Mouse (Mus musculus) naive thymus-derived CD4-positive, alpha-beta T cell, adult 2 months (primary cell): ENCODE data around the gene Capn15.
A peak's percentile ranks its signal among the peaks of the same experiment; 100 is the strongest.

Source experiments
- DNase-seq: peaks from one replicate; pipeline ENCODE4 v3.0.0-alpha.2; 2011; ENCODE audit warnings: low read depth

The Capn15 gene

DNA sequence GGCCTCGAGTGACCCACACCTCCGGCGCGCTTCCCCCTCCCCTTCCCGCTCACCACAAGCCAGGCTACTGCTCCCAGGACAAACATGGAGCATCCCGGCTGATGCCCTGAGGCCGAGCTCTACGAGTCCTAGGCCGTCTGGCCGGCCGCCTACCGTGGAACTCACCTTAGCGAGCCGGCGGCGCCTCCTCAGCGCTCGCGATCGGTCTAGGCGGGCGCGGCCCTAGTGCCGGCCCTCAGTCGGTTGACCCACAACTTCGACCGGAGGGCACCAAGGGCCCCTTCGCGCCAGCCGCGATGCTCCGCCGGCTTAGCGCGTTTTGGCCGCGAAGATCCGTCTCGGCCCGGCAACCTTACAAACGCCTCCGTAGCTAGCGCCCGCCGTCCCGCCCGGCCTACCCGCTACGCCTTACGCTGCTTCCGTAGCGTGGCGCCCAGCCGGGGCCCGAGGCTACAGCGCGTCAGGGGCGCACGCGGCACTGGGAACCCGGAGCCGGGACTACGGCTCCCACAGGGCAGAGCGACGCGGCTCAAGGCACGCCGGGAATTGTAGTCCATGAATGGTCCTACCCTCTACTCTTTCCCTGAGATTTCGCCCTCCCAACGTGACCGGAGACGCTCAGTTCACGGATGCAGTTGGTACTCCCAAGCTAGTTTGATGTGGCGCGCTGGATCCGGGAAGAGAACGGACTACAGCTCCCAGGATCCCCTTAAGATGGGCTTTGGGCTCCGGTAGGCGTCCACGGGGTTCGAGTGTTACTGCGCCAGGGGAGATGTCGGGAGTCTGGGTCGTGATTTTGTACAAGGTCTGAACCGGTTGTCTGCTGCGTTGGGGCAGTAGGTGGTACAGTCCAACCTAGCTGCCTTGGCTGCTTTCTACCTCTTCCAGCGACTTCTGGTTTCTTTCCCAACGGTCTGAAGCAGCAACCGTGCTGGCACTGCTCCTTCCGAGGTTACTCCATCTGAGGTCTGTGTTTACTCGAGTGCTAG lies at the start of gene Capn15:
TSS of gene Capn15 (minus strand) at position 491 of the 989 bp plus-strand sequence.
- DNase-seq, result peak; percentile 92

- no peak for DNase-seq
These were observed 46.4 kb upstream of the Capn15 start for GRCm38 (mm10) chr17:26032037-26032436.

DNA sequence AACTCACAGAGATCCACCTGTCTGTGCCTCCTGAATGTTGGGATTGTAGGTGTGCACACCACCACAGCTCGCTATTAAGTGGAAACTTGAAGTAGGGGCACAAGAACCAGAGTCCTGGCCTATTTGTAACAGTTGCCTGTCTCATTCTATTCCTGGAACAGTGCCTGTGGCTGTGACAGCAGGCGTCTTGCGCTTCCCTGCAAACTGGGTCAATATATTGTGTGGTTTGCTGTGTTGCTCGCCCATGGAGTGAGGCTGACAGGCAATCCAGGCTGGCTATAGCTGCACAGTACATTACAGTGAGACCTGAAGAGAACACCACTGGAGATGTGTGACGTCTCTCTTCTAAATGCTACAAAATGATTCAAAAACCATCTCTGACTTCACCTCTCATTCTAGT lies 46.0 kb upstream of the Capn15 start:
- DNase-seq, result no peak

DNA sequence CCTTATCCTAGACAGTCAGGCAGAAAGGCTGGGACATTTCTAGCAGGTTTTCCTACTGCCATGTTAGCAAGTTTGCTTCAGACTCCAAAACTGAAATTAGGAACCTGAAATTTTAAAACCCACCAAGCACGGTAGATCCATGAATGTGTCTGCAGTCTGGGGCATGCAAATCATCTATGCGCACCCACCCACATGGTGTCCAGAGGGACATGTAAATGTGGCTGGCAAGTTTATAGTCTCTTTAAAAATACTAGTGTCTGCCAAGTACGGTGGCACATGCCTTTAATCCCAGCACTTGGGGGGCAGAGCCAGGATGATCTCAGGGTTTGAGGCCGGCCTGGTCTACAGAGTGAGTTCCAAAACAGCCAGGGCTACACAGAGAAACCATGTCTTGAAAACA lies 42.7 kb upstream of the Capn15 start:
- DNase-seq, result no peak

- no peak for DNase-seq
These were observed 39.1 kb upstream of the Capn15 start for GRCm38 (mm10) chr17:26024674-26025073.

DNA sequence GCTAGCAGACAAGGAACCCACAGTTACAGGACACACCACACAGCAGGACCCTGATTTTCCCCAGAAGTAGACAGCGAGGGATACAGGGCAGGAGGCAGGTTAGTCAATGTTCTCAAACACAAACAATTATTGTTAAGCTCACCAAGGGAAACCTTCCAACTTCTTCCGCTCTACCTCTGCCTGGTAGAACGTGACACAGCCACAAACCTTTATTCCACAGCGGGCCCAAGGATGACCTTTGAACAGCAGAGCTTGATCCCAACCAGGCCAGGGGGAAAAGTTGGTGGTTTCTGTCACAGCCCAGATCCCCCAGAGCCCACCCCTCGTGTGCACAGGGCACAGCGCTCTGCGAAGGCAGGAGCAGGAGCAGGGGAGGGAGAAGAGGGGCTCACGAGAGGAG lies 38.4 kb upstream of the Capn15 start:
- no peak for DNase-seq

GRCm38 (mm10) chr17:26023181-26023580 lies 37.6 kb upstream of the Capn15 start:
- DNase-seq, result no peak

GRCm38 (mm10) chr17:26021728-26022341 lies 36.2 kb upstream of the Capn15 start:
- no peak for DNase-seq

GRCm38 (mm10) chr17:26020848-26021347 lies 35.3 kb upstream of the Capn15 start:
- no peak for DNase-seq

DNA sequence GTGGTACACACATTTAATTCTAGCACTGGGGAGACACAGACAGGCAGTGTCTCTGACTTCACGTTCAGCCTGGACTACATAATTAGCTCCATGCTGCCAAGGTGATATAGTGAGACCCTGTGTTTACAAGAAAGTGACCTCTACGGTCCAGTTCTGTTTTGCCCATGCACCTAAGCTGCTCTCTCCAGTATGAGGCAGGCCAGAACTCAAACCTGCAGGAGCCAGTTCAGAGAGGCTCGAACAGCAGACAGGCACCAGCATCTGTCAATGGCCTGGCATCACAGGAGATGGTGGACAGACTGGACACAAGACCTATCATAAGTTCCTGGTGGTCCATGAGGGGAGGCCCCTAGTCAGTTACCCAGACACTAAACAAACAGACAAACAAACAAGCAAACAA lies 32.8 kb upstream of the Capn15 start:
- DNase-seq, result no peak

- DNase-seq, result no peak
These were observed 32.4 kb upstream of the Capn15 start for GRCm38 (mm10) chr17:26017949-26018348.

- DNase-seq, result no peak
These were observed 31.4 kb upstream of the Capn15 start for GRCm38 (mm10) chr17:26017021-26017420.

GRCm38 (mm10) chr17:26013711-26014110 lies 28.1 kb upstream of the Capn15 start:
- DNase-seq, result no peak

GRCm38 (mm10) chr17:26011841-26012460 lies 26.4 kb upstream of the Capn15 start:
- peak; percentile 87 for DNase-seq

- peak; percentile 91 for DNase-seq
These were observed 23.9 kb upstream of the Capn15 start for GRCm38 (mm10) chr17:26009540-26009939.

DNA sequence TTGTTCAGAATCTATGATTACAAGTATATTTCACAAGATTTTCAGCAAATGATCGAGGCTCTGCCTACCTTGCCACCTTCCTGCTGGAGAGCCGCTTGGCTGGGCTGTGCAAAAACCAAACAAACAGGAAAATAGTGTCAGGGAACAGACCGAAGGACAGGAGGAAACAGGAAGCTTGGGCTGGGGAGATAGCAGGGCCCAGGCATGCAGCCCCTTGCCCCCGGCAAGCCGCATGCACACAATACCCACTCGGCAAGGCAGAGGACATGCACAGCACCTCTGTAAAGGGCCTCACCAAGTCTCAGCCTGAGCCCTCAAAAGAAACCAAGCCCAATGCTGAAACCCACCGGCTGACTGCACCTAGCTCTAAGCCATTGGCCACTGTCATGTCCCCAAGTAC lies 23.2 kb upstream of the Capn15 start:
- DNase-seq, result no peak

DNA sequence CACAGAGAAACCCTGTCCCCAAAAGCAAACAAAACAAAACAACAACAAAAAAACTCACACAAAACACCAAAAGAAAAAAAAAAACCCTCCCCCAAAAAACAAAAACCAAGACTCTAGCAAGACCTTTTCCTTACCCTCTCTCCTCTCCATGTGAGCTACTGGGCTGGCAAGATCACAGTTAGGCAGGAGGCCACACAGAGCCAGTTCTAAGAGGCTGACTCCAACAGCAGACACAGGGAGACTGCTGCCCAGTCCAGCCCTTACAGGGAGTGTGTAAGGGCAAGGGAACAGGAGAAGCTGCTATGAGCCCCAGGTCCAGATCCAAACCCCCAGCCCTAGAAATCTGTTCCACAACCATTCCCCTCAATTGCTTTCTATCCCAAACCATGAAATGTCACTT lies 22.7 kb upstream of the Capn15 start:
- DNase-seq, result no peak

GRCm38 (mm10) chr17:26007646-26008045 lies 22.1 kb upstream of the Capn15 start:
- no peak for DNase-seq

GRCm38 (mm10) chr17:26005731-26006450 lies 20.3 kb upstream of the Capn15 start:
- DNase-seq, result no peak

GRCm38 (mm10) chr17:26004711-26005110 lies 19.1 kb upstream of the Capn15 start:
- DNase-seq, result no peak

DNA sequence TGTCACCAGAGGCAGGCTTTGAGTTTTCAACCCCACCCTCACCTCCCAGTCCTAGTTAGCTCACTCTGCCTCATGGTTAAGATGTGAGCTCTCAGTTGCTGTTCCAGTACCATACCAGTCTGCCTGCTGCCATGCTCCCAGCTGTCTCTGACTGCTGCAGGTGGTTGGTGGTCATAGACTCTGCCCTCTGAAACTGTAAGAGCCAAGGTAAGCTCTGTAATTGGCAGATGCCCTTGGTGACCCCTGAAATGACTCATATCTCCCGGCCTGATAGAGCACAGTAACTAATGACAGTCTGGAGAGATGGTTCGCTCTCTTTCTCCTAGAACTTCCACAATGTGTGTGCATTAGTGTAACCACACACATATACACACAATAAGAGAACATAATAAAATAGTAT lies 18.3 kb upstream of the Capn15 start:
- no peak for DNase-seq

DNA sequence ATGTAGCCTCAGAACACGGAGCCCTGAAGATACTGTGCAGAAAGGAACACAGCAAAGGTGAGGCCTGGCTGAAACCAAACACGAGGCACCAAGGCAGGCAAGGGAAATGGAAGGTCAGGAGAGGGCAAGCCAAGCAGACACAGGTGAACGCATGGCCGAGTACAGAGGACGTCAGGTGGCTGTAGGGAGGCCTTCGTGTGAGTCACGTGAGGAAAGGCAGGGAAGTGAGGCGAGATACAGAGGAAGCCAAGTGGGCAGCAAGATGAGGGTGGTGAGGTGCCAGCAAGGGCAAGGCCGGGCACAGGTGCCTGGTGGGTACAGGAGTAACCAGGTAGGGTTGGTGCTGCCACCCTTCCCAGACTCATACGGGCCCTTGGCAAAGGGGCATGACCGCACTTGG lies 12.8 kb upstream of the Capn15 start:
- no peak for DNase-seq
